Mouse (Mus musculus): ENCODE measurements around the gene Styx. TPM values are rescaled to one million over a fixed set of nuclear protein-coding genes. Genes with fewer than 3 reads are reported as not detected.
"Not testable (repeated sequence)": the region's sequence is repeated elsewhere in the genome, so short reads cannot be mapped to it uniquely, and the experiment has no call there.

The Styx gene
- total RNA-seq, 2 experiments from 2014 or later = 57.6 to 61.3 TPM

DNA sequence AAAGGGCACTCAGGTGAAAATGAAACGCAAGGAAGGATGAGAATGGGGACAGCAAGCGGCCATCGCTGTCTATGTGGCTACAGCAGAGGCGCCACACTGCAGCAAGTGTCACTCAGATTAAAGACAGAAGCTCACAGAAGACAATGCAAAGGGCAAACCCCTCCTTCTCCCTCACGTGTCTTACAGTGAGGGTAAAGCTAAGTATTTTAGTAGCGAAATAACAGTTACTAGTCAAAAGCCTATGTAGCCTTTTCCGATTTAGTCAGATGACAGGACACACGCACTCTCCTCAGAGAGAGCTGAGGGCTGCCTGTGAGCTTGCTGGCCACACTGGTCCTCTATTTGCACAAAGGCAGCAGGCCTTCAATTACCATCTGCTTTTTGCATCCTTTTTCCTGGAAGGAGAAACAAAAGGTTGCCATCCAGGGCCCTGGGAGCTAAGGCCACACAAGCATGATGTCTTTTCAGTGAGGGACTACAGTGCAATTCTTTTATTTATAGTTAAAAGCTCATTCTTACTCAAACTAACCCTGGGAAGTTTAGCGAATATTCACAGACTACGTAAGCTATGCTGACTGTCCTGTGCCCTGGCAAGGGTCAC, 112.1 kb downstream of the Styx start:
- intact Hi-C loops (cut with DNase I) = no loop called here
- no peak for DNase-seq

DNA sequence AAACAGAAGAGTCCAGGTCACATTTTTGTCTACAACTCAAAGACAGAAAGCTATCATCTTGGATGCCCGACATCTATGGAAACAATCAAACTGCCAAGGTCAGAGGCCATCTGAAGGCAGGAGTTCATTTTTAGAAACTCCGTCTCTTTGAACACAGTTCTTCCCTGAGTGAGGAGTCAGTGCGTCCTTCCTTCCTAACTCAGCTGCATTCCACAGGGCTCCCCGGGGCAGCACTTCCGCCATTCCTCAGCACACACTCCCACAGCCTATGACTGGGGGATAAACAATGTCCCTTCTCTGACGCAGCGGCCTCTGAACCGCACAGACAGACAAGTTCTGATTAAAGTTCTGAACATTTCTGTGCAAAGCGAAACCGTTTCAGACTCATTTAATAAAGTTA, 112.7 kb downstream of the Styx start:
- intact Hi-C loops (cut with DNase I) = no loop called here
- no peak for DNase-seq

DNA sequence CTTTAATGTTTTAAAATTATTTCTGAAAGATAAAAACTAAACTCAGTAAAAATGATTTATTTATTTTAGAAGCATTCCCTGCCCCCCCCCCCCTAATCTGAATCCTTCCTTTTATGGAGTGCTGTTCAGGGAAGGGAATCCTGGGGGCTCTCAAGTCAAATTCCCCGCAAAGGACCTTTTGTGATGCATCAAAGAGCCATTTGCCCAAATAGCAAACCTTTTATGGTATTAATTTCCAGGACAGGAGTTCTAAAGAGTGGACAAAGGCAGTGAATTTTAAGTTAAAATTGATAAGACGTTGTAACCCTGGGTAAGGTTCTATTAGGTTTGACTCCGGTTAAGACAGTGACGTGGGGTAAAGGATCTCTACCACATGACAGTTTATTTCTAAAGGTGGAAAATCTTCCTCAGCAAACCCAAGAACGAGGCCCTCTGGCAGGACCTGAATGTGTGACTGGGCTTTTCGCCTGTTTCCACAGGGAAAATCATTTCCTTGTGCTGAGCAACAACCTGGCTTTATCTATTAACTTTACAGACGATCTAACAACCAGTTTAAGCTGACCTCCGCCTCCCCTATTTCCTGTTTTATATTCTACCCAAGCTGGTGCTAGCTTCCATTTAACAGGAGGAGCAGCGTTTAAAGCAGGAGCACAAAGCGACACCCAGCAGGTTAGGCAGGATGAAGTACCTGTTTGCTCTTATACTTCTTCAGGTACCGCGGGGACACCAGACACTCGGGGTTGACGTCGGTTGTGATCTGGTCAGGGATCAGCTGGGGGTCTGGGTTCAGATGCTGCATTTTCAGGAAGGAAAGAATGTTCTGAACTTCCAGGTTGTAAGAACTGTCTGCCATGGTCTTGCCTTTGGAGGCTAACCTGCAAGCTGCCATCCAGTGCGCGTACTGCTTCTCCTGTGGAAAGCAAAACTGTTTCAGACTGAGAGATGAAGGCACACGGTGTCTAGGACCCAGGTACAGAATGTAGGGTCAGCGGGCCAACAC, 113.4 kb downstream of the Styx start:
- DNase-seq = no peak
- intact Hi-C loops (cut with DNase I) = loop anchor here (5.0 kb wide), 1 partner anchor 78 kb away; no protein-coding TSS in a partner anchor

DNA sequence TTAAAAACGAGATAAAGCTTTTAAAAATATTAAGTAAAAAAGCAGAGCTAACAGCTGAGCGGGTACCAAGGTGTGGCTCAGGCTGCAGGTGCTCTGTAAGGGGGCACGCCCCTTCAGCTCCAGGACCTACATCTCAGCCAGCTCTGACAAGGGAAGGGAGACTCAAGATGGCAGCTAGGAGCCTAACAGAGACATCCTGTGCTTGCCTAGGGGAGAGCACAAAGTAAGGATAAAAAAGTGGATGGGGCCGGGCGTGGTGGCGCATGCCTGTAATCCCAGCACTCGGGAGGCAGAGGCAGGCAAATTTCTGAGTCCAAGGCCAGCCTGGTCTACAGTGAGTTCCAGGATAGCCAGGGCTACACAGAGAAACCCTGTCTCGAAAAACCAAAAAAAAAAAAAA, 115.5 kb downstream of the Styx start:
- intact Hi-C loops (cut with DNase I) = loop anchor here (5.0 kb wide), 1 partner anchor 76 kb away; no protein-coding TSS in a partner anchor
- DNase-seq = not testable (repeated sequence)

DNA sequence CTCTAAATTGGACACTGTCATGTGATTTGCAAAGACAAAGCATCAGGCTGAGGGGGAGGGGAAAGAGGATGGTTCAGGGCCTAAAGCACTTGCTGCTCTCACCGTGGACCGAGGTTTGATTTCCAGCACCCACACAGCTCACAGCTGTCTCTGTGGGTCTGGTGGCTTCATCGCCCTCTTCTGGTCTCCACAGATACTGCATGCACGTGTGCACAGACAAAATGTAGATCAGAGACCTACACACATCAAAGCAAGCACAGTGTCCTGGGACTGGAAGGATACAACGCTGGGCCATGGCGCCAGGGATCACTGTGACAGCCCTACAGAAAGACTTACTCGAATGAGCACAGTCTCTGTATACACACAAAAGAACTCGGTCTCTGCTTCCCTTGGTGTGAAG, 118.6 kb downstream of the Styx start:
- no peak for DNase-seq
- intact Hi-C loops (cut with DNase I) = loop anchor here (5.0 kb wide), 1 partner anchor 73 kb away; no protein-coding TSS in a partner anchor

Small RNA genes within 50 kb of the gene (microRNA-seq; reads per million reads assigned to microRNA genes)
- gene Gm25353 = 0 reads per million in 2 experiments

Other genes with a start within 250 kb of the Styx start
- 1 to 10 TPM; 2.0 to 3.4 TPM for gene Gpr137c, start 131.4 kb upstream of the Styx start, total RNA-seq (2021)
- gene Txndc16, start 130.8 kb upstream of the Styx start, total RNA-seq (2021) = 10 to 100 TPM in 1 of 2 experiments, 1 to 10 TPM in 1; 6.9 to 10.2 TPM
- 1 to 10 TPM; 3.7 to 7.3 TPM for gene Ero1l, start 32.3 kb upstream of the Styx start, total RNA-seq (2021)
- gene Psmc6, start 21.3 kb upstream of the Styx start, total RNA-seq (2021) = 100 to 1,000 TPM in 1 of 2 experiments, 10 to 100 TPM in 1; 87.4 to 103 TPM
- gene Gnpnat1, start 53.8 kb downstream of the Styx start, total RNA-seq (2021) = 10 to 100 TPM in 1 of 2 experiments, 1 to 10 TPM in 1; 8.1 to 11.0 TPM
- 100 to 1,000 TPM; 229 to 231 TPM for gene Fermt2, start 179.0 kb downstream of the Styx start, total RNA-seq (2021)